In the genomic region with DNA sequence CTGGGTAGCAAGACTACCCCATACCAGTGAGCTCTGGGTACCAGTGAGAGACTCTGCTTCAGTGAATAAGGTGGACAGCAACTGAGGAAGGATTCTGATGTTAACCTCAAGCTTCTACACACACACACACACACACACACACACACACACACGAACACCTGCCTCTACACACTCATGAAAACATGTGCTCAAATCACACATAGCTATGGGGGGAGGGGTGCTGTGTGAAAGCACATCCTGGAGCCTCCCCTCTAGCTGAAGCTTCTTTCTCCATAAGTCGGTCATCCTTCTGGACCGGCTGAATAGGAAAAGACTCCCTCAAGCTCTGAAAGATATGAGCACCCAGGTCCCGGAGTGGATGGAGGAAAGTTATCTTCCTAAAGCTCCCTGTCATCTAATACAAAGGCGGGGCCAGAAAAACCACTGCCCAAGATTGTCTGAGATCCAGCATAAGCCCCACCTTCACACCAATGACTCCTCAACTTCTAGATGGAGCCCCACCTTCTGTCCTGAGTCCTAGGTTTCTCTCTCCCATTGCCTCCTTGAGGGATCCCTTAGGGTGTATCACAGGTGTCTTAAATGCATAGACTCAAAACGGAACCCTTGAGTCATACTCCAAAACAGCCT, we compare ENCODE assay signal across 13 mouse cellular contexts.
"Had no signal": no experiment of that assay in that cellular context is flagged by ENCODE, and none has a peak within 500 bp of the region (broad histone marks: within the 10 kb centered on the region; RNA-seq: fewer than 3 reads in every experiment).

No protein-coding gene starts in this region.

- H3K4me2 ChIP-seq: liver, embryonic 13.5 days; lung, embryonic 15.5 days; neural tube, embryonic 15.5 days had no signal

- H3K9ac ChIP-seq: liver, embryonic 13.5 days; liver, postnatal 0 days; lung, embryonic 15.5 days; neural tube, embryonic 15.5 days had no signal

- H3K27ac ChIP-seq: layer of hippocampus, adult 2 months; liver, embryonic 13.5 days; lung, embryonic 15.5 days; midbrain, embryonic 10.5 days; neural tube, embryonic 15.5 days; stomach, postnatal 0 days had no signal

- ATAC-seq: liver, postnatal 0 days had no signal

- H3K27me3 ChIP-seq: liver, embryonic 13.5 days; lung, embryonic 15.5 days; neural tube, embryonic 15.5 days had no signal

- DNase-seq: kidney, adult 18-20 months; kidney, postnatal 10 days; kidney, postnatal 4 days; liver; liver, embryonic 13.5 days; liver, postnatal 0 days; midbrain, embryonic 14.5 days had no signal

- H3K36me3 ChIP-seq: liver, embryonic 13.5 days; lung, embryonic 15.5 days; midbrain, embryonic 10.5 days; neural tube, embryonic 15.5 days had no signal

- H3K4me3 ChIP-seq: layer of hippocampus, adult 2 months; liver, embryonic 13.5 days; lung, embryonic 15.5 days; midbrain, embryonic 10.5 days; myocyte; neural tube, embryonic 15.5 days had no signal

- H3K9me3 ChIP-seq: liver, embryonic 13.5 days; lung, embryonic 15.5 days; midbrain, embryonic 10.5 days; neural tube, embryonic 15.5 days had no signal

- H3K4me1 ChIP-seq: liver, embryonic 13.5 days; lung, embryonic 15.5 days; neural tube, embryonic 15.5 days had no signal
